Mouse (Mus musculus) adrenal gland, postnatal 10 days (tissue): ENCODE results near the gene Abr. TPM values are rescaled to one million over a fixed set of nuclear protein-coding genes. Genes with fewer than 3 reads are reported as not detected.

Experiments
- DNase-seq: peaks from one replicate; pipeline ENCODE4 v3.0.0; 2021; ENCODE audit warnings: mixed read lengths
- total RNA-seq, 2 experiments: library from RNA; stranded (reverse); gene quantifications; 2 replicates each; pipeline ENCODE4 v1.2.3; 2021

The Abr gene
- total RNA-seq, 2 experiments from 2014 or later, result 35.4 to 44.2 TPM

- DNase-seq, result no peak
Measured at GRCm38 (mm10) chr11:76372120-76372519, 250.0 kb downstream of the Abr start.

GRCm38 (mm10) chr11:76370491-76370890 lies 251.6 kb downstream of the Abr start:
- no peak for DNase-seq

Other genes with a start within 250 kb of the Abr start
- gene Nxn, start 223.2 kb downstream of the Abr start, total RNA-seq, result 10 to 100 TPM; 22.5 to 25.0 TPM
- 10 to 100 TPM; 45.2 to 47.5 TPM for gene Timm22, start 215.4 kb downstream of the Abr start, total RNA-seq
- under 1 TPM; 0.24 to 0.30 TPM for gene Bhlha9, start 50.2 kb upstream of the Abr start, total RNA-seq
- 10 to 100 TPM; 69.6 to 95.7 TPM for gene Trarg1, start 57.5 kb upstream of the Abr start, total RNA-seq
- 10 to 100 TPM; 62.1 to 64.9 TPM for gene Gosr1, start 141.3 kb upstream of the Abr start, total RNA-seq
- 10 to 100 TPM; 46.2 to 57.9 TPM for gene Cpd, start 224.7 kb upstream of the Abr start, total RNA-seq